Comparison of ENCODE assay signal across 26 mouse cellular contexts in genomic region chr11:68826735-68827134, GRCm38 (mm10). TPM values are rescaled to one million over a fixed set of nuclear protein-coding genes. Genes with fewer than 3 reads are reported as not detected.
A peak's percentile ranks its signal among the peaks of the same experiment; 100 is the strongest.
DNase-seq lines count a peak whose midpoint lies in the region; ATAC-seq and TF ChIP-seq lines count a peak whose summit lies in the region.
"Had no signal": no experiment of that assay in that cellular context is flagged by ENCODE, and none has a peak within 500 bp of the region (broad histone marks: within the 10 kb centered on the region; RNA-seq: fewer than 3 reads in every experiment).

No protein-coding gene starts in this region.

- no peak overlapping the region for H3K4me3 ChIP-seq in gastrocnemius, adult 2 months
- H3K4me3 ChIP-seq in megakaryocyte, embryonic 14.5 days (replicated peaks), result peak overlapping the region; percentile 69
- H3K4me3 ChIP-seq: embryonic facial prominence, embryonic 13.5 days; embryonic facial prominence, embryonic 15.5 days; erythroblast, embryonic 14.5 days; forebrain, embryonic 10.5 days; forebrain, embryonic 12.5 days had no signal

- no peak for TF ChIP-seq CTCF in gastrocnemius, adult 2 months (IDR thresholded peaks at IDR 0.05)

- H3K36me3 ChIP-seq in megakaryocyte, embryonic 14.5 days (replicated peaks; ENCODE audit: low read length), result peaks cover 88% of the 10 kb centered on the region

- no peak for DNase-seq in gastrocnemius, adult 2 months
- no peak for DNase-seq in gastrocnemius, adult 8-10 months (ENCODE audit: low spot score in 2 of 2)
- DNase-seq in layer of hippocampus, adult 18-20 months (ENCODE audit: low spot score in 2 of 2), result no peak
- DNase-seq: adrenal gland, adult 2 months; adrenal gland, postnatal 10 days; adrenal gland, postnatal 25 days; B cell, adult 2 months; cerebellum, adult 11 months; cerebellum, adult 18-20 months; cerebellum, adult 8-10 months; cerebellum, adult 9-11 months; cerebellum, postnatal 14 days; cerebellum, postnatal 36 days; embryo, embryonic 11 days had no signal

- no peak for ATAC-seq in megakaryocyte, adult 5-6 weeks (ENCODE audit: poor library complexity, severe bottlenecking)
- ATAC-seq: CD4-positive, CD25-positive, alpha-beta regulatory T cell, adult 4 months; forebrain, embryonic 14.5 days; forebrain, embryonic 16.5 days had no signal

- no peaks in the 10 kb centered on the region for H3K9me3 ChIP-seq in megakaryocyte, embryonic 14.5 days
- H3K9me3 ChIP-seq: embryonic facial prominence, embryonic 13.5 days; embryonic facial prominence, embryonic 15.5 days; forebrain, embryonic 10.5 days; forebrain, embryonic 12.5 days; G1E had no signal

- intact Hi-C loops in gastrocnemius, adult 2 months (cut with DNase I), result no loop called here

- H3K4me1 ChIP-seq in megakaryocyte, embryonic 14.5 days, result peaks cover 39% of the 10 kb centered on the region
- H3K4me1 ChIP-seq: embryonic facial prominence, embryonic 13.5 days; embryonic facial prominence, embryonic 15.5 days; forebrain, embryonic 10.5 days; forebrain, embryonic 12.5 days had no signal

- peak overlapping the region; percentile 48; the same call in 1 of the 2 replicates for H3K27ac ChIP-seq in gastrocnemius, adult 2 months
- H3K27ac ChIP-seq: embryonic facial prominence, embryonic 13.5 days; embryonic facial prominence, embryonic 15.5 days; forebrain, embryonic 10.5 days; forebrain, embryonic 12.5 days had no signal

- H3K27me3 ChIP-seq in megakaryocyte, embryonic 14.5 days (replicated peaks), result no peaks in the 10 kb centered on the region
- H3K27me3 ChIP-seq: CH12.LX; embryonic facial prominence, embryonic 13.5 days; embryonic facial prominence, embryonic 15.5 days; forebrain, embryonic 12.5 days had no signal

RNA-seq across cellular contexts. Expression of gene Ndel1, which starts 44.9 kb away (rescaled TPM):
- 10 to 100 TPM; 82.3 to 82.4 TPM for total RNA-seq in gastrocnemius, adult 2 months (2021)
- 10 to 100 TPM; 70.5 to 96.6 (median 85.7) TPM for total RNA-seq in gastrocnemius, adult 8-10 months (2022)
- 38.9 and 102 TPM in 2 replicates for polyA plus RNA-seq in megakaryocyte, embryonic 14.5 days (2012; ENCODE audit: insufficient read depth, low replicate concordance)
- 48.9 and 53.9 TPM in 2 replicates for total RNA-seq in megakaryocyte, adult 5-6 weeks (2015)
- total RNA-seq in megakaryocyte, adult 5-6 weeks (2017), result 71.2 and 114 TPM in 2 replicates
- 10 to 100 TPM; 95.9 to 98.2 TPM for total RNA-seq in layer of hippocampus, adult 18-20 months (2021)
